In the genomic region with DNA sequence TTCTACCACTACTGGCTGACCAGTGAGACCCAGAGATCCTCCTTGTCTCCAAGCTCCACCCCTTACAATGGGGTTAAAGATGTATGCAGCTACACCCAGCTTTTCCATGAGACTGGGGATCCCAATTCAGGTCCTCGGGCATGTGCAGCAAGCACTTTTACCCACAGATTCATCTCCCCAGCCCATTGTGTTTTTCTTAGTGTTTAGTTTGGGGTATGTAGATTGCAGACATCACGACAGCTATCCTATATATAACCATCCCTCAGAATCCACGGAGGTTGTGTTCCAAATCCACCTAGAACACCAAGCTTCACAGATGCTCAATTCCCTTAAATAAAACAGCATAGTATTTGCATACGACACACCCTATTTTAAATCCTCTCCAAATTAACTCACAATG, we compare ENCODE assay signal across 25 mouse cellular contexts. TPM values are rescaled to one million over a fixed set of nuclear protein-coding genes. Genes with fewer than 3 reads are reported as not detected.
DNase-seq lines count a peak whose midpoint lies in the region; ATAC-seq and TF ChIP-seq lines count a peak whose summit lies in the region.
"Had no signal": no experiment of that assay in that cellular context is flagged by ENCODE, and none has a peak within 500 bp of the region (broad histone marks: within the 10 kb centered on the region; RNA-seq: fewer than 3 reads in every experiment).

No protein-coding gene starts in this region.

- peaks cover 18% of the 10 kb centered on the region for H3K27me3 ChIP-seq in heart, embryonic 12.5 days (replicated peaks)
- H3K27me3 ChIP-seq in testis, adult 2 months (ENCODE audit: control insufficient read depth, insufficient read depth, low read length): no peaks in the 10 kb centered on the region
- no peaks in the 10 kb centered on the region for H3K27me3 ChIP-seq in kidney, embryonic 16.5 days (ENCODE audit: insufficient read depth, low read length)
- H3K27me3 ChIP-seq: forebrain, embryonic 13.5 days; hindbrain, embryonic 12.5 days; hindbrain, embryonic 15.5 days had no signal

- peak; percentile 66 for DNase-seq in heart, adult 11 months
- DNase-seq in left cerebral cortex, postnatal 14 days (ENCODE audit: low spot score in 2 of 2): peak; percentile 30 to 72
- no peak for DNase-seq in left cerebral cortex, postnatal 10 days (ENCODE audit: extremely low spot score in 1 of 2, low spot score in 2 of 2)
- no peak for DNase-seq in testis, postnatal 10 days (ENCODE audit: low spot score)
- DNase-seq: adrenal gland, adult 2 months; adrenal gland, postnatal 14 days; cerebellum, adult 11-12 months; cerebellum, adult 8-10 months; cerebellum, postnatal 10 days; cerebellum, postnatal 36 days; gastrocnemius, postnatal 25 days; heart, adult 2 months had no signal

- H3K9me3 ChIP-seq in heart, embryonic 12.5 days (replicated peaks): no peaks in the 10 kb centered on the region
- H3K9me3 ChIP-seq in kidney, embryonic 16.5 days (ENCODE audit: low read length): no peaks in the 10 kb centered on the region
- H3K9me3 ChIP-seq: forebrain, embryonic 10.5 days; forebrain, embryonic 13.5 days; heart, embryonic 10.5 days; hindbrain, embryonic 12.5 days; hindbrain, embryonic 15.5 days had no signal

- H3K27ac ChIP-seq in heart, embryonic 12.5 days (ENCODE audit: poor library complexity, severe bottlenecking): no peak overlapping the region
- H3K27ac ChIP-seq in testis, adult 2 months (ENCODE audit: control insufficient read depth, insufficient read depth, low read depth, low read length): no peak overlapping the region
- no peak overlapping the region for H3K27ac ChIP-seq in kidney, embryonic 16.5 days (ENCODE audit: low read length)
- H3K27ac ChIP-seq: forebrain, embryonic 10.5 days; forebrain, embryonic 13.5 days; heart, adult 2 months; heart, embryonic 10.5 days; hindbrain, embryonic 12.5 days; hindbrain, embryonic 15.5 days had no signal

- intact Hi-C loops in left cerebral cortex, postnatal 14 days (cut with DNase I): no loop called here
- intact Hi-C loops in left cerebral cortex, postnatal 10 days (cut with DNase I): no loop called here

- no peak overlapping the region for H3K9ac ChIP-seq in heart, embryonic 12.5 days
- no peak overlapping the region for H3K9ac ChIP-seq in kidney, embryonic 16.5 days (replicated peaks; ENCODE audit: low read length)
- H3K9ac ChIP-seq: forebrain, embryonic 13.5 days; hindbrain, embryonic 12.5 days; hindbrain, embryonic 15.5 days had no signal

- no peak for ATAC-seq in heart, embryonic 12.5 days (ENCODE audit: insufficient number of reproducible peaks, low FRiP score)
- no peak for ATAC-seq in kidney, embryonic 16.5 days (ENCODE audit: low FRiP score, low TSS enrichment)
- ATAC-seq: CD4-positive, CD25-positive, alpha-beta regulatory T cell, adult 4 months; forebrain, embryonic 13.5 days; forebrain, embryonic 16.5 days had no signal

- no peaks in the 10 kb centered on the region for H3K36me3 ChIP-seq in heart, embryonic 12.5 days
- H3K36me3 ChIP-seq in testis, adult 2 months (ENCODE audit: control insufficient read depth, insufficient read depth, low read length): no peaks in the 10 kb centered on the region
- H3K36me3 ChIP-seq in kidney, embryonic 16.5 days (ENCODE audit: insufficient read depth, low read length): no peaks in the 10 kb centered on the region
- H3K36me3 ChIP-seq: forebrain, embryonic 10.5 days; heart, embryonic 10.5 days; hindbrain, embryonic 12.5 days; hindbrain, embryonic 15.5 days had no signal

- no peak for TF ChIP-seq CTCF in testis, adult 2 months (IDR thresholded peaks at IDR 0.05; ENCODE audit: control insufficient read depth, insufficient read depth, insufficient replicate concordance, low read depth, low read length)

- no peak overlapping the region for H3K4me3 ChIP-seq in heart, embryonic 12.5 days
- peak overlapping the region; percentile 30; the same call in 1 of the 2 replicates for H3K4me3 ChIP-seq in testis, adult 2 months (ENCODE audit: control insufficient read depth, low read depth, low read length)
- no peak overlapping the region for H3K4me3 ChIP-seq in kidney, embryonic 16.5 days (ENCODE audit: low read length)
- H3K4me3 ChIP-seq: forebrain, embryonic 10.5 days; forebrain, embryonic 13.5 days; heart, adult 2 months; heart, embryonic 10.5 days; hindbrain, embryonic 12.5 days; hindbrain, embryonic 15.5 days had no signal

- no peak for TF ChIP-seq POLR2A in testis, adult 2 months (IDR thresholded peaks at IDR 0.05; ENCODE audit: control insufficient read depth, low read depth, low read length)

- no peak overlapping the region for H3K4me2 ChIP-seq in heart, embryonic 12.5 days
- H3K4me2 ChIP-seq in kidney, embryonic 16.5 days (replicated peaks; ENCODE audit: low read depth, low read length): no peak overlapping the region
- H3K4me2 ChIP-seq: forebrain, embryonic 13.5 days; hindbrain, embryonic 12.5 days; hindbrain, embryonic 15.5 days had no signal

- 71% methylated on average over 4 of the region's 4 CpGs for WGBS in heart, embryonic 12.5 days
- 87% methylated on average over 4 of the region's 4 CpGs for WGBS in kidney, embryonic 16.5 days

- no peaks in the 10 kb centered on the region for H3K4me1 ChIP-seq in heart, embryonic 12.5 days (replicated peaks)
- H3K4me1 ChIP-seq in testis, adult 2 months (ENCODE audit: control insufficient read depth, insufficient read depth, low read length): peaks cover 2% of the 10 kb centered on the region; the same call in 1 of the 2 replicates
- no peaks in the 10 kb centered on the region for H3K4me1 ChIP-seq in kidney, embryonic 16.5 days (ENCODE audit: insufficient read depth, low read length)
- H3K4me1 ChIP-seq: forebrain, embryonic 13.5 days; heart, embryonic 10.5 days; hindbrain, embryonic 12.5 days; hindbrain, embryonic 15.5 days had no signal

RNA-seq across cellular contexts. Expression of a gene that starts 6.4 kb away (rescaled TPM):
- 0.37 and 0.42 TPM in 2 replicates for polyA plus RNA-seq in heart, embryonic 12.5 days (2016; fragmentation: Nextera tagmentation; extraction: Ambion mirVana)
- total RNA-seq in left cerebral cortex, postnatal 14 days (2021): 100 to 1,000 TPM; 164 to 187 TPM
- 100 to 1,000 TPM; 152 to 155 TPM for total RNA-seq in left cerebral cortex, postnatal 10 days (2021)
- polyA plus RNA-seq in testis, adult 2 months (2012; rRNA removed): 2.9 and 3.0 TPM in 2 replicates
- polyA plus RNA-seq in kidney, embryonic 16.5 days (2015; fragmentation: Nextera tagmentation; extraction: Ambion mirVana): 1.4 and 2.0 TPM in 2 replicates
- total RNA-seq: hematopoietic stem cell, adult 5-6 weeks; MEL had no signal
- polyA plus RNA-seq: C2C12; CD4-positive, CD25-positive, alpha-beta regulatory T cell, adult 4 months had no signal

Comparison
In these comparisons a context has a peak if more than half of its experiments do, and no peak if none do; other contexts are left out.
1. DNase-seq: peak in heart, adult 11 months (single experiment) and left cerebral cortex, postnatal 14 days (2 of 2); none in left cerebral cortex, postnatal 10 days (0 of 2) and testis, postnatal 10 days (single experiment).